Mouse (Mus musculus) inflammation-experienced regulatory T-cells (primary cell): Measurements from ENCODE around the gene Mipol1. TPM values are rescaled to one million over a fixed set of nuclear protein-coding genes. Genes with fewer than 3 reads are reported as not detected.

Experiments used
- polyA plus RNA-seq, 2 experiments: library from polyadenylated mRNA; unstranded; fragments of 100-300 nt; shearing (Covaris generic); gene quantifications; one replicate each; pipeline ENCODE4 v1.2.1; 2017

Mipol1 gene
- polyA plus RNA-seq: 10 to 100 TPM; 11.5 to 17.5 TPM

DNA sequence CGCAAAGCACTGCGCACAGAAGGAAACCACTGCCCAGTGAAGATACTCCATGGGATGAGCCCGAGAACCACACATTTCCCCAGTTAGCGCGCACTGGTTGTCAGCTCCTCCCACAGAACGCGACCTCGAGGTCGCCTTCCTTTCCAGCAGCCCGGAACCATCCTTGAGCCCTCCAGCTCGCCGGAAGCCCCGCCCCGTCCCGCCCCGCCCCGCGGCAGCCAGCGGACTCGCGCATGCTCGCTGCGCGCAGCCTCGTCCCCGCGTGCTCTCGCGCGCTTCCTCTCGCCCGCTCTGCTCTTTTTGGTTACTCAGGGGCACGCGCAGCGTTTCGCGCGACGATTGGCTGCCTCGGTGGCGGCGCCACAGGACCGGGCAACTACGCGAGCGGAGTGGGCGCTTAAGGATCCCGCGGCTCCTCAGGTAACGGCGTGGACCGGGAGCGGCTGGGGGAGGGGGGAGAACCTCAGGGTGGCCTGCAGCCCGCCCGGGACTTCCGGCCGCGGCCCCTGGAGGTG is at the start of gene Mipol1, which contains the start of gene Prps1l3:
Gene Mipol1, plus strand, starts transcription at position 236 of the 515 bp plus-strand sequence.
Gene Prps1l3, plus strand, starts transcription at position 221 of the 515 bp plus-strand sequence.

GRCm38 (mm10) chr12:57197363-57198026 is 32.7 kb upstream of the Mipol1 start, which contains the start of gene Slc25a21:
TSS of gene Slc25a21 (minus strand) at chr12:57197472.

Other genes starting within 250 kb of the Mipol1 start
- under 1 TPM; 0.70 to 0.86 TPM for gene Slc25a21, start 33.0 kb upstream of the Mipol1 start, polyA plus RNA-seq
- 10 to 100 TPM; 61.1 to 92.1 TPM for gene Prps1l3, start within 50 bp of the Mipol1 start, polyA plus RNA-seq